7 mouse cellular contexts compared by ENCODE assay signal in the genomic region with DNA sequence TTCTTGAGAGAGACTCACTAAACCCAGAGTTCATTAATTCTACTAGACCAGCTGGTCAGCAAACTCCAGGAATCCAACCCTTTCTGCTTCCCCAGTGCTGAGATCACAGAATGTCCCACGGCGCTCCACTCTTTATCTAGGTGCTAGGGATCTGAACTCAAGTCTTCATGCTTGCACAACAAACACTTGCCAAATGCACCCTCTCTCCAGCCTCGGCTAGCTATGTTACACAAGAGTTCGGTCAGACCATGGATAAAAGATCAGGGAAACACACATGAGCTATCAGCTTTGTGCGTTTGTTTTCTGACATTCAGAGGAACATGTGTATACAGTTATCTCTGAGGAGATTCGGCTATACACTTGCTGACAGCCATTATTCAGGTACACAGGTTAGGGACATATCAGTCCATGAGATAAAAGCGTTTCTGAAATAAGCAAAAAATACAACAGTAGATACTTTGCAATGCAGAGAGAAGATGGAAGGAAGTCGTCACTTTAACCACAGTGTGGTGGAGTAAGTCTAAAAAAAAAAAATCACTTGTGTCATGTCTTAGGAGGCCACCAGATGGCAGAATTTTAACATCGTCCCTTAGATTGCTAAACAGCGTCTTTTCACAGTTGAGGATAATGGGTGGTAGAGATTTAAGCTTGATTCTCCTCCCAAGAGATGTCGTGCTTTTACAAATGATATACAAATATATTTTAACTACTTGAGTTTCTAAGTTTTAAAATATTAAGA. TPM values are rescaled to one million over a fixed set of nuclear protein-coding genes. Genes with fewer than 3 reads are reported as not detected.
A peak's percentile ranks its signal among the peaks of the same experiment; 100 is the strongest.
DNase-seq lines count a peak whose midpoint lies in the region; ATAC-seq lines count a peak whose summit lies in the region.

No protein-coding gene starts in this region.

- no peaks in the 10 kb centered on the region for H3K27me3 ChIP-seq in kidney, embryonic 15.5 days

- H3K4me2 ChIP-seq in kidney, embryonic 15.5 days: no peak overlapping the region

- no peaks in the 10 kb centered on the region for H3K9me3 ChIP-seq in kidney, embryonic 15.5 days (replicated peaks)

- H3K36me3 ChIP-seq in kidney, embryonic 15.5 days: no peaks in the 10 kb centered on the region

- no peak for ATAC-seq in kidney, embryonic 15.5 days (replicated peaks; ENCODE audit: low FRiP score)
- peak; percentile 89 to 95 for ATAC-seq in hematopoietic stem cell, adult 5-6 weeks (replicated peaks in 1 of 2; ENCODE audit: insufficient read depth in 1 of 2, low FRiP score in 2 of 2, low TSS enrichment in 1 of 2, low read depth in 1 of 2, poor library complexity in 2 of 2, severe bottlenecking in 2 of 2)

- no peak overlapping the region for H3K9ac ChIP-seq in kidney, embryonic 15.5 days

- no peak overlapping the region for H3K27ac ChIP-seq in kidney, embryonic 15.5 days

- H3K4me1 ChIP-seq in kidney, embryonic 15.5 days: 0 out of 2 replicates have a peak, but pooled peaks cover 3% of the 10 kb centered on the region

- WGBS in kidney, embryonic 15.5 days: 62% methylated on average over 11 of the region's 11 CpGs

- no peak overlapping the region for H3K4me3 ChIP-seq in kidney, embryonic 15.5 days (replicated peaks)

- DNase-seq in kidney, postnatal 14 days: peak; percentile 33
- peak; percentile 6 for DNase-seq in CD4-positive helper T cell, adult 2 months (ENCODE audit: low read depth, low spot score)
- peak; percentile 19 for DNase-seq in ES-CJ7 (ENCODE audit: low read depth, low spot score)
- DNase-seq in retina, postnatal 1 day: peak; percentile 66
- DNase-seq in gastrocnemius, adult 8-10 months (ENCODE audit: low spot score in 2 of 2): no peak

RNA-seq across cellular contexts. Expression of a gene that starts 35.5 kb away (rescaled TPM):
- 13.9 and 15.5 TPM in 2 replicates for polyA plus RNA-seq in kidney, embryonic 15.5 days (2015; fragmentation: Nextera tagmentation; extraction: Ambion mirVana)
- not detected in 2 replicates for total RNA-seq in hematopoietic stem cell, adult 5-6 weeks (2017)
- total RNA-seq in gastrocnemius, adult 8-10 months (2022): 1 to 10 TPM in 1 of 4 experiments, under 1 TPM in 3; 0.46 to 1.6 (median 0.76) TPM

RNA-seq across cellular contexts. Expression of a gene that starts 46.3 kb away (rescaled TPM):
- polyA plus RNA-seq in kidney, embryonic 15.5 days (2015; fragmentation: Nextera tagmentation; extraction: Ambion mirVana): 14.9 and 15.9 TPM in 2 replicates
- total RNA-seq in hematopoietic stem cell, adult 5-6 weeks (2017): 2.8 and 3.1 TPM in 2 replicates
- under 1 TPM; 0.29 to 0.86 (median 0.47) TPM for total RNA-seq in gastrocnemius, adult 8-10 months (2022)

Comparison
In these comparisons a context has a peak if more than half of its experiments do, and no peak if none do; other contexts are left out.
1. DNase-seq: peak in kidney, postnatal 14 days (single experiment), CD4-positive helper T cell, adult 2 months (single experiment), ES-CJ7 (single experiment) and retina, postnatal 1 day (single experiment); none in gastrocnemius, adult 8-10 months (0 of 2).